24 mouse cellular contexts compared by ENCODE assay signal in the genomic region with DNA sequence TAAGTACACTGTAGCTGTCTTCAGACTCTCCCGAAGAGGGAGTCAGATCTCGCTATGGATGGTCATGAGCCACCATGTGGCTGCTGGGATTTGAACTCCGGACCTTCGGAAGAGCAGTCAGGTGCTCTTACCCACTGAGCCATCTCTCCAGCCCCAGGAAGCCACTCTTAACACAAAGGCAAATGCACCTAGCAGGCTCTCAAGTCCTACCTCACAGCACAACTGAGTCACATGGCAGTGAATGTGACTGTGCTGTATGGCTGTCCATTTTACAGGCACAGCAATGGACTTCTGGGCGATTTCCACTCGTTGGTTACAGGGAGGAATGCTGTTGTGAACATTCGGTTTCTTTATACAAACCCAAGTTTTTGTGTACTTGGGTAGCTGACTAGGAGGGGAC. TPM values are rescaled to one million over a fixed set of nuclear protein-coding genes. Genes with fewer than 3 reads are reported as not detected.
DNase-seq lines count a peak whose midpoint lies in the region; ATAC-seq and TF ChIP-seq lines count a peak whose summit lies in the region.
"Had no signal": no experiment of that assay in that cellular context is flagged by ENCODE, and none has a peak within 500 bp of the region (broad histone marks: within the 10 kb centered on the region; RNA-seq: fewer than 3 reads in every experiment).

No protein-coding gene starts in this region.

- no peak overlapping the region for H3K9ac ChIP-seq in intestine, postnatal 0 days (ENCODE audit: low read depth, low read length)
- no peak overlapping the region for H3K9ac ChIP-seq in intestine, embryonic 16.5 days (ENCODE audit: low read depth, low read length)
- peak overlapping the region; percentile 68; the same call in 1 of the 2 replicates for H3K9ac ChIP-seq in ES-E14 (ENCODE audit: insufficient read depth, low read depth, low read length, poor library complexity, severe bottlenecking)
- H3K9ac ChIP-seq: embryonic facial prominence, embryonic 15.5 days; hindbrain, embryonic 12.5 days had no signal

- peak overlapping the region; percentile 27; the same call in 1 of the 2 replicates for H3K4me2 ChIP-seq in intestine, postnatal 0 days (replicated peaks; ENCODE audit: low read depth)
- no peak overlapping the region for H3K4me2 ChIP-seq in intestine, embryonic 16.5 days (ENCODE audit: low read depth, low read length)
- H3K4me2 ChIP-seq: embryonic facial prominence, embryonic 15.5 days; hindbrain, embryonic 12.5 days had no signal

- no peaks in the 10 kb centered on the region for H3K4me1 ChIP-seq in intestine, postnatal 0 days (replicated peaks; ENCODE audit: control insufficient read depth, insufficient read depth, low read length)
- H3K4me1 ChIP-seq in intestine, embryonic 16.5 days (ENCODE audit: control insufficient read depth, insufficient read depth, low read length), result no peaks in the 10 kb centered on the region
- H3K4me1 ChIP-seq in E14TG2a.4 (replicated peaks; ENCODE audit: low read depth, low read length) (peaks cover 48% of the 10 kb centered on the region), ES-E14 (ENCODE audit: control insufficient read depth in 2 of 2, insufficient read depth in 2 of 2, low read length in 2 of 2, poor library complexity in 1 of 2) (peaks cover 2 to 6% of the 10 kb centered on the region in 2 experiments; a peak in 3 of 4 replicates)
- H3K4me1 ChIP-seq in small intestine, adult 2 months (ENCODE audit: control insufficient read depth, insufficient read depth, insufficient read length, low read length), result peaks cover 6% of the 10 kb centered on the region; the same call in 1 of the 2 replicates
- H3K4me1 ChIP-seq: embryonic facial prominence, embryonic 15.5 days; forebrain, embryonic 10.5 days; heart, embryonic 10.5 days; hindbrain, embryonic 12.5 days had no signal

- H3K9me3 ChIP-seq in intestine, postnatal 0 days (ENCODE audit: control insufficient read depth), result no peaks in the 10 kb centered on the region
- no peaks in the 10 kb centered on the region for H3K9me3 ChIP-seq in intestine, embryonic 16.5 days (ENCODE audit: control insufficient read depth, low read length)
- peaks cover 5% of the 10 kb centered on the region for H3K9me3 ChIP-seq in E14TG2a.4 (ENCODE audit: low read length)
- no peaks in the 10 kb centered on the region for H3K9me3 ChIP-seq in ES-E14 (ENCODE audit: control insufficient read depth, insufficient read depth, low read depth, low read length)
- H3K9me3 ChIP-seq: embryonic facial prominence, embryonic 15.5 days; forebrain, embryonic 10.5 days; heart, embryonic 10.5 days; hindbrain, embryonic 12.5 days had no signal

- WGBS in intestine, postnatal 0 days, result 79% methylated on average over 7 of the region's 7 CpGs
- 86% methylated on average over 7 of the region's 7 CpGs for WGBS in intestine, embryonic 16.5 days
- WGBS in small intestine, adult 2 months, result 62% methylated on average over 7 of the region's 7 CpGs

- H3K4me3 ChIP-seq in intestine, postnatal 0 days (ENCODE audit: low read depth, low read length), result no peak overlapping the region
- H3K4me3 ChIP-seq in intestine, embryonic 16.5 days (ENCODE audit: low read length), result no peak overlapping the region
- H3K4me3 ChIP-seq in E14TG2a.4 (replicated peaks; ENCODE audit: low read length), result peak overlapping the region; percentile 37; the same call in 1 of the 2 replicates
- H3K4me3 ChIP-seq in ES-E14 (ENCODE audit: insufficient read depth in 1 of 2, low read depth in 1 of 2, low read length in 2 of 2, poor library complexity in 1 of 2, severe bottlenecking in 1 of 2), result no peak overlapping the region; a peak in 1 of 4 replicates
- H3K4me3 ChIP-seq in small intestine, adult 2 months (ENCODE audit: low read depth, low read length), result no peak overlapping the region
- H3K4me3 ChIP-seq: embryonic facial prominence, embryonic 15.5 days; erythroblast, embryonic 14.5 days; forebrain, embryonic 10.5 days; gastrocnemius, adult 2 months; heart, embryonic 10.5 days; hindbrain, embryonic 12.5 days had no signal

- H3K27ac ChIP-seq in intestine, postnatal 0 days (ENCODE audit: low read depth, low read length), result no peak overlapping the region
- no peak overlapping the region for H3K27ac ChIP-seq in intestine, embryonic 16.5 days (ENCODE audit: low read length)
- peak overlapping the region; percentile 73 for H3K27ac ChIP-seq in ES-E14 (ENCODE audit: insufficient read depth, low read depth, low read length, poor library complexity, severe bottlenecking)
- H3K27ac ChIP-seq in small intestine, adult 2 months (ENCODE audit: insufficient read depth, low read depth, low read length), result peak overlapping the region; percentile 52; the same call in 1 of the 2 replicates
- H3K27ac ChIP-seq: embryonic facial prominence, embryonic 15.5 days; forebrain, embryonic 10.5 days; gastrocnemius, adult 2 months; heart, embryonic 10.5 days; hindbrain, embryonic 12.5 days had no signal

- in situ Hi-C loops in ES-E14 (cut with MboI; ENCODE audit: low sequenced_read_pairs in 2 of 2, unreplicated experiment in 2 of 2), result no loop called here

- no peak for TF ChIP-seq POLR2A in small intestine, adult 2 months (IDR thresholded peaks at IDR 0.05; ENCODE audit: low read depth, low read length)

- no peak for TF ChIP-seq CTCF in intestine, postnatal 0 days (IDR thresholded peaks at IDR 0.05; ENCODE audit: low read depth)
- no peak for TF ChIP-seq CTCF in E14TG2a.4 (conservative IDR thresholded peaks at IDR 0.05; ENCODE audit: low read length)
- TF ChIP-seq CTCF in small intestine, adult 2 months (IDR thresholded peaks at IDR 0.05; ENCODE audit: extremely low read depth, insufficient read length, insufficient replicate concordance, low read depth, low read length), result no peak

- no peak for DNase-seq in ES-E14 (ENCODE audit: low read depth, low spot score)
- DNase-seq in layer of hippocampus, adult 18-20 months (ENCODE audit: low spot score in 2 of 2), result no peak
- no peak for DNase-seq in B cell, adult 2 months
- DNase-seq: adrenal gland, postnatal 14 days; cerebellum, adult 2 months; cerebellum, postnatal 10 days; embryo, embryonic 11 days; gastrocnemius, adult 2 months; gastrocnemius, postnatal 25 days; heart, postnatal 10 days; heart, postnatal 4 days had no signal

- H3K36me3 ChIP-seq in intestine, postnatal 0 days (ENCODE audit: control insufficient read depth, insufficient read depth), result no peaks in the 10 kb centered on the region
- H3K36me3 ChIP-seq in intestine, embryonic 16.5 days (ENCODE audit: control insufficient read depth, insufficient read depth, low read length), result no peaks in the 10 kb centered on the region
- H3K36me3 ChIP-seq in E14TG2a.4 (ENCODE audit: insufficient read depth, low read length) (peaks cover 4% of the 10 kb centered on the region; the same call in 1 of the 2 replicates), ES-E14 (ENCODE audit: control insufficient read depth, insufficient read depth, low read length, poor library complexity, severe bottlenecking) (peaks cover 2% of the 10 kb centered on the region; the same call in 1 of the 2 replicates)
- no peaks in the 10 kb centered on the region for H3K36me3 ChIP-seq in small intestine, adult 2 months (ENCODE audit: control insufficient read depth, insufficient read depth, low read length)
- H3K36me3 ChIP-seq: embryonic facial prominence, embryonic 15.5 days; heart, embryonic 10.5 days; hindbrain, embryonic 12.5 days had no signal

- peak; percentile 23; the same call in 1 of the 2 replicates for ATAC-seq in intestine, postnatal 0 days
- ATAC-seq in intestine, embryonic 16.5 days, result no peak
- ATAC-seq: activated CD4-positive, CD25-positive, alpha-beta regulatory T cell, adult 4 months; forebrain, embryonic 14.5 days; hindbrain, embryonic 16.5 days; inflammation-experienced regulatory T-cells, adult 6 months had no signal

- no peaks in the 10 kb centered on the region for H3K27me3 ChIP-seq in intestine, postnatal 0 days (replicated peaks; ENCODE audit: control insufficient read depth, insufficient read depth, low read length)
- no peaks in the 10 kb centered on the region for H3K27me3 ChIP-seq in intestine, embryonic 16.5 days (replicated peaks; ENCODE audit: control insufficient read depth, insufficient read depth, low read length)
- no peaks in the 10 kb centered on the region for H3K27me3 ChIP-seq in E14TG2a.4 (ENCODE audit: insufficient read depth, low read length)
- H3K27me3 ChIP-seq in small intestine, adult 2 months (ENCODE audit: control insufficient read depth, insufficient read depth, low read length), result no peaks in the 10 kb centered on the region
- H3K27me3 ChIP-seq: embryonic facial prominence, embryonic 15.5 days; hindbrain, embryonic 12.5 days had no signal

TF ChIP-seq in ES-E14, 5 proteins besides CTCF, POLR2A, EP300 and RAD21:
- TF ChIP-seq CHD2 (IDR thresholded peaks at IDR 0.05; ENCODE audit: low read depth, low read length), result no peak
- TF ChIP-seq ZC3H11A (IDR thresholded peaks at IDR 0.05; ENCODE audit: borderline replicate concordance, low read depth, low read length), result no peak
- no peak for TF ChIP-seq MAFK (IDR thresholded peaks at IDR 0.05; ENCODE audit: insufficient read depth, low read depth, low read length)
- TF ChIP-seq HCFC1 (IDR thresholded peaks at IDR 0.05; ENCODE audit: borderline replicate concordance, insufficient read depth, low read length), result no peak
- TF ChIP-seq ZNF384 (IDR thresholded peaks at IDR 0.05; ENCODE audit: low read depth, low read length), result no peak

RNA-seq across cellular contexts. Expression of a gene that starts 23.9 kb away (rescaled TPM):
- 36.5 and 38.1 TPM in 2 replicates for polyA plus RNA-seq in intestine, postnatal 0 days (2015; fragmentation: Nextera tagmentation; extraction: Ambion mirVana)
- polyA plus RNA-seq in intestine, embryonic 16.5 days (2015; fragmentation: Nextera tagmentation; extraction: Ambion mirVana), result 55.3 and 61.0 TPM in 2 replicates
- 58.4 and 60.5 TPM in 2 replicates for total RNA-seq in ES-E14 (2012; rRNA removed)
- 5.9 and 10.2 TPM in 2 replicates for polyA plus RNA-seq in small intestine, adult 2 months (2012; rRNA removed)
- total RNA-seq in layer of hippocampus, adult 18-20 months (2021), result 10 to 100 TPM; 32.5 to 34.6 TPM

Comparison
In these comparisons a context has a peak if more than half of its experiments do, and no peak if none do; other contexts are left out.
1. H3K27ac ChIP-seq: peak in ES-E14 (single experiment) and small intestine, adult 2 months (single experiment); none in intestine, postnatal 0 days (single experiment) and intestine, embryonic 16.5 days (single experiment).